Mouse (Mus musculus) liver, postnatal 0 days (tissue): ENCODE measurements around the gene Fam155a.

Experiments used
- CTCF ChIP-seq: sonication (generic); IDR thresholded peaks from 2 replicates; pipeline ENCODE4 v1.5.1; 2016; ENCODE audit warnings: antibody characterized with exemption, low read depth
- EP300 ChIP-seq: IDR thresholded peaks from 2 replicates; pipeline ENCODE4 v1.6.1; 2016; ENCODE audit warnings: antibody characterized with exemption, low read depth, mild to moderate bottlenecking

- TF ChIP-seq CTCF (no peak), EP300 (no peak)
Measured at GRCm38 (mm10) chr8:9769061-9769460, 1.9 kb downstream of the Fam155a start.
